Mouse (Mus musculus) heart, adult 2 months (tissue): ENCODE results near the gene Nrxn2.

Source experiments
- CTCF ChIP-seq: fragments of 200-600 bp; IDR thresholded peaks from 2 replicates; pipeline ENCODE4 v1.8.1; 2022; ENCODE audit warnings: antibody characterized with exemption, mild to moderate bottlenecking, moderate library complexity
- EP300 ChIP-seq: fragments of 200-500 bp; IDR thresholded peaks from 2 replicates; pipeline ENCODE4 v1.6.1; 2011; ENCODE audit warnings: low read depth, low read length, control low read depth; ENCODE audit not compliant: insufficient read depth
- POLR2A ChIP-seq: fragments of 200-500 bp; IDR thresholded peaks from 2 replicates; pipeline ENCODE4 v1.6.1; 2011; ENCODE audit warnings: mild to moderate bottlenecking, low read depth, low read length, control low read depth; ENCODE audit not compliant: insufficient read depth

DNA sequence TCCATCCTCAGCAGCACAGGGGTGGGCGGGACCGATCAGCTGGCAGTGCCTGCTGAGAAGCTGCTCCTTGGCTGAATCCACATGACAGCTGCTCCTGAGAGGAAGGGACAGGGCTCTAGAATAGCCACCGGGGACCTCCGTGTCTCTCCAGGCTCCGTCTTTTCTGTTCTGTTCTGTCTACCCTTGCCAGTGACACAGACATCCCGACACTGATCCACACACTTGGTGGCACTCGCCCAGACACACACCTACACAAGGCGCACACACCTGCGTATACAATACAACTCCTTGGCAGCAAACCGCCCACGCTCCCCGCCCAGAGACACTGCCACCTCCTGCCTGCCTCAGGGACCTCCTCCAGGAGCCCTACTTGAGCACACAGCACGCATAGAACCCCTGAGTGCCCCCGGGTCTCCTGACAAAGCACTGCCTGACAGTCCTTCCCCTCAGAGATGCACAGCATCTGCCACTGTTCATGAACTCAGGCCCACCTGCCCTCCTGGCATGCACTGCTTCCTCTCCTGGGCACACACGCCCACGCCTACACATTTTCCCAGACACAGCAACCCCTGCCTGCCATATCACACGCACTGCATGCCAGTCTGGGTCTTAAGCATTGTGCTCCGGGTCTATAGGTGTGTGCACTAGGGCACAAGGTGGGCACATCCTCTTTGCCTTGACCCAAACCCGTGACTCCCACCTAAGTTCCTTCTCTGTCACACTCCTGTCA, 2.1 kb downstream of the Nrxn2 start:
- TF ChIP-seq POLR2A, result no peak
- TF ChIP-seq CTCF, result no peak
- no peak for TF ChIP-seq EP300
